Mouse (Mus musculus) kidney, postnatal 36 days (tissue): ENCODE data around the gene Adam23.
A peak's percentile ranks its signal among the peaks of the same experiment; 100 is the strongest.

Experiments
- DNase-seq, 2 experiments: peaks; one replicate each; pipeline ENCODE4 v3.0.0; 2021 to 2022; ENCODE audit warnings: mixed read lengths in 2 of 2

Adam23 gene

DNA sequence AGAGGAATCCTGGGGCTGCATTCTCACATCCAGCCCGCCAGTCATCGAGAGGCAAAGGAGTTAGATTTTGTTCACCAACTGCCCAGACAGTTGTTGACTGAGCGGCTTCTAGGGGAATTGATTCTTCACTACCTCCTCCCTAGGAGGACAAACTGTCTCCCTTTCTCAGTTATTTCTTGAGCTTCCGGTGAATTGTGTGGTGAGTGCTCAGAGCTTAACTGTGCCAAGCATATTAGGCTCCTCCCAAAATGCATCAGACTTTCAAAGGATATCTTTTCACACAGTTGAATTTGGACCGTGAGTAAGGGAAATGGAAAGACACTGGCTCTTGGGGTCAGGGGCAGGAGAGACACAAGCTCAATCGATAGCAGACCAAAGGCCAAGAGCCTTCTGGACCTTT is 39.0 kb downstream of the Adam23 start:
- DNase-seq = no peak

GRCm38 (mm10) chr1:63486646-63487045 is 41.0 kb downstream of the Adam23 start:
- no peak for DNase-seq

- DNase-seq = no peak
These were observed 45.3 kb downstream of the Adam23 start for GRCm38 (mm10) chr1:63491001-63491400.

DNA sequence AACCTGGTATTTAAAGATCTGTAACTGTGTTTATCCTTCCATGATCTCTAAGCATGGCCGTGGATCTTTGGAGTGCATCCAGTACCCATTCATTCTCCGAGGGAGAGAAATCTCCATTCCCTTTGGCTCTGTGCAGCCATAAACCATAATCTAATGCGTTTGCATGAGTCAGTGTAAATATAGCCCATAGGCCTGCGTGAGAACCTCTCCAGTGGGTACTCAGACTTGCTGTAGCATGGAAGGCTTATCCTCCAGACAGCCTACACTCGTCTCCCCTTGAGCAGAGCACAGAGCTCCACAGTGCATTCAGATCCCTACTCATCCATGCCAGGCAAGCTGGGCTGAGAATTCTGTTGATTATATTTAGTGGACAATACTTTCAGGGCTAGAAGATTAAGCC is 47.6 kb downstream of the Adam23 start:
- DNase-seq = no peak

GRCm38 (mm10) chr1:63507386-63507785 is 61.7 kb downstream of the Adam23 start:
- DNase-seq = no peak

DNA sequence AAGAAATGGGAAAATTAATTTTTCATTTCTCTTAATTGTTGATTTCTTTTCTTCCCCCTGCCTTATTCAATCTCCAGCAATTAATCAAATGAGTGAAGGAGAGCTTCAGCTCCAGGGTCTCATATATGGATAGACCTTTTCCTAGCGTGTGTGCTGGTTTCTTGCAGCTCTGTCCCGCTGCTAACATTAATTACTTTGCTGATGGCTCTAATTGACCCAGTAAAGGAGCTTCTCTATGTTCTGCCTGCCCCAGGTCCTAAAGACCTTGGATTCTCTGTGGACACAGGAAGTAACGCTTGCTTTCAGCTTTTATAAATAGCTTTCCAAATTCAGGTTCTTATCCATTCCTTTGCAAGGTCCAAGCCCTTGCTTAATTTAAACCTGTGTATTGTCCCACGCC is 63.1 kb downstream of the Adam23 start:
- DNase-seq = no peak

DNA sequence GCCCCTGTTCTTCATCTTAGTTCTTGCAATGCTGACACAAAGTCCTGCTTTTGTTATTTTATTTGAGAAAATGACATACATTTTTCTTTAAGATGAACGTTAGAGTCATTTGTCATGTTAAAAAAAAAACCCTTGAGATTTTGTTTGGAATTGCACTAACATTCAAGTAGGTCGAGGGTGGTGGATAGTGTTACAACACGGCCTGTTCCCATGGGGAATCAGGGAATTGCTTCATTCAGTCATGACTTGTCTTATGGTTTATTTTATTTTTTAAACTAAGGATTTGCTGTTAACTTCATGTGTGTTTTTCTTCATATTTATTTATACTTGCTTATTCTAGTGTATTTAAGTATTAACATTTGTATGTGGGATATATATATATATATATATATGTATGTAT is 65.7 kb downstream of the Adam23 start:
- DNase-seq = no peak

GRCm38 (mm10) chr1:63517800-63518199 is 72.1 kb downstream of the Adam23 start:
- no peak for DNase-seq

- no peak for DNase-seq
These were observed 73.1 kb downstream of the Adam23 start for GRCm38 (mm10) chr1:63518814-63519213.

DNA sequence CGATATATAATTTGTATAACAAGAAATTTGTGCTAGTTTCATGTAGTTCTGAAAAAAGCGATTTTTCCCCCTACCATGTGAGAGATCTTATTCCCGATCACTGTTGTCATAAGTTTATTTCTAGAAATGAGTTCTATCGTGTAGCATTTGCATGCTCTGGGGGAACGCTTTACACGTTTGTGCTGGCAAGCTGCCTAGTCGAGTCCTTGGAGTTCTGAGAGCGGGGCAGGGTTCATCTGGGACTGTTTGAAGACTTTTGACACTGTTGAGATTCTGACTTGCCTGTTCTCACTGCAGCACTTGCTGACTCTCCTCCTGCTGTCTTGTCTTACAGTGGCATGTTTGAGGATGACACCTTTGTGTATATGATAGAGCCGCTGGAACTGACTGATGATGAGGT is 84.2 kb downstream of the Adam23 start:
- peak in 1 of 2 experiments; percentile 3 for DNase-seq

DNA sequence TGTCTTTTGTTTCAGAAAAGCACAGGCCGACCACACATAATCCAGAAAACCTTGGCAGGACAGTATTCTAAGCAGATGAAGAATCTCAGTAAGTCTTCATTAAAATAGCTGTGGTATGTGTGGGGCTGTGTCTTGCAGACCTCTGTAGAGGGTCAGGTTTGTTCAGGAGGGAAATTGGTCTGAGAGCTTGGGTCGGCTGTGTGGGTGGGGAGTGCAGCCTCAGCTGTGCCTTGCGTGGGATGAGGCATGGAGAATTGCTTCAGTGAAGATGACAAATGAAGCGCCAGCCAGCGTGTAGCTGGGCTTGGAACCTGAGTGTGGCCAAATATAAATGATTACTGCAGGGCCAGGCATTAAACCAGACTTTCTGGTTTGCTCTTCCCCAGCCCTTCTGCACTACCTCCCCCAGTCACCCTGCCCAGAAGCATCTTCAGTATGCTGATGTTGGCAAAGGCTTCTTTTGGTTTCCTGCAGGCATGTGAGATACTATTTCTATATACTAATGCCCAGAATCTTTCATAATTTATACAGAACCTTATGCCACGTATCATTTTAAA is 88.7 kb downstream of the Adam23 start:
- DNase-seq = peak in 1 of 2 experiments; percentile 5

DNA sequence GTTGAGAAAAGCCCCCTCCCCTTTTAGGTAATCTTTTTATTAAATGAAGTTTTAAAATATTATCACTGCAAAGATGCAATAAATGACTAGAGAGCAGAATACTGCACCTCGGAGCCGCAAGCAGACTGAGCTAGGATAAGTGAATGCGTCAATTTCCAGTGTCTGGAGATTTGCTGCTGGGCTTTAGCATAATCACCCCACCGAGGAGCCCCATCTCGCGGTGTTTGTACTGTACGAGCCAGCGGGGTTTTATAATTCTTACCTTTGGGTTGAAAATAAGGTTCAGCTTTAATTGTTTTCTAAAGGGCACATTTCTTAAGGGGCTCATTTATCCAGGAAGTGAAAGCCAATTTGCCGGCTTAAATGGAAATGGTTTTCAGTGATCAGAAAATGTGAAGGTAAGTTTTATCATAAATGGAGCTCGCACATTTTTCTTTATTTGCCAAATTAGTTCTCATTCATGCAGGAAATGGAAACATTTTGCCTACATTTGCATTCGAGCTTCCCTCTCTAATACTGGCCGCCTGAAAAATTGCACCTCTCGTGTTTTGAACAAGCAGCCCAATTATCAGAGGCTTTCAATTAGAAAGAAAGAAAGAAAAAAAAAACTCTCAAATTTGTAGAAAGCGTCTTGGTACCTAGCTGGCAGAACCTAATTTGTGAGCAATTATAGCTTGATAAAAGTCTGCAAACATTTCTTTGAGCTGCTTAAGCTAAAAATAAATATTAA is 94.4 kb downstream of the Adam23 start:
- DNase-seq = no peak

- no peak for DNase-seq
These were observed 98.4 kb downstream of the Adam23 start for GRCm38 (mm10) chr1:63544122-63544521.

GRCm38 (mm10) chr1:63553039-63553438 is 107.3 kb downstream of the Adam23 start:
- no peak for DNase-seq

DNA sequence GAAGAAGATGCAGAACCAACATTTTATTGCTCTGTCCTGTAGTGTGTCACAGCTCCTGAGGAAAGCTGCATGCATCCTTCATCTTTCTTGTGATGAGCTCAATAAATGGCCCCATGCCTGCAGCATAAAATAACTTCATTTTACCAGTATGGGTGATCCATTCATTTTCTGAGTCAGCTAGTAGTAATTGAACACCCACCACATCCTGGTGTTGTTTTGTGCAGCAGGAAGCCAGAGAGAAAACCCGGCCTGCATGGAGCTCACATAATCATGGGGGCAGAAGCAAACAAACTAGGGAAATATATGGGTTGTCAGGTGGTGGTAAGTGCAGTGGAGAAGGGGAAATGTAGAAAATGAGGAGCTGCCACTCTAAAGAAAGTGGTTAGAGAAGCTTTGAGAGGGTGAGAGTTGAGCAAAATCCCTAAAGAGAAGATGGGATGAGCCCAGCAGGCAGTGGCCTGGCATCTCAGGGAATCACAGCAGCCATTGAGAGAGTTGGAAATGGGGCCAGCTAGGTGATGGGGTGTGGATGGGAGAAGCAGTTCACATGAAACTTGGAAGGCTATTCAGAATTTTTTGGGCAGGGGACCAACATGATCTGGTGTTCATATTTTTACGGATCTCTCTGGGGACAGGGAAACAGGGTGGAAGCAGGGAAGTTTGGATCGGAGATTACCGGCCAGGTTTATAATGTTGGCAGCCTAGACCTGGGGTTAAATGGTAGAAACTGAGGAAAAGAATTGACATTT is 116.3 kb downstream of the Adam23 start:
- DNase-seq = no peak

GRCm38 (mm10) chr1:63563928-63564327 is 118.2 kb downstream of the Adam23 start:
- no peak for DNase-seq

DNA sequence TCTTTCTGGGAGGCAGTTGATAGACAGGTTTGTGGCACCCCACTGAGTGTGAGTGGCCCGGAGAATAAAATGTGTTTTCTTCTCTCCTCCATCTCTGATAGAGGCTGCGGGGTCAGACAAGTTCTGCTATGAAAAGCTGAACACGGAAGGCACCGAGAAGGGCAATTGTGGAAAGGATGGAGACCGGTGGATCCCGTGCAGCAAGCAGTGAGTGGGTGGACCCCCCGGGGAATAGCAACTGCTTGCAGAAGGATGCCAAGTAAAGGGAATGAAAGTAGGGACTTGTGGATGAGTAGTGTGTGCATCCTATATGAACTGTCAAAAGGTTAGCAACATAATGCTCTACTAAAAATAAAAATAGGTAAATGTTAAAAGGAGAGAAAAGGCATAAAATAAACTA is 120.8 kb downstream of the Adam23 start:
- no peak for DNase-seq

- no peak for DNase-seq
These were observed 121.3 kb downstream of the Adam23 start for GRCm38 (mm10) chr1:63567031-63567430.

DNA sequence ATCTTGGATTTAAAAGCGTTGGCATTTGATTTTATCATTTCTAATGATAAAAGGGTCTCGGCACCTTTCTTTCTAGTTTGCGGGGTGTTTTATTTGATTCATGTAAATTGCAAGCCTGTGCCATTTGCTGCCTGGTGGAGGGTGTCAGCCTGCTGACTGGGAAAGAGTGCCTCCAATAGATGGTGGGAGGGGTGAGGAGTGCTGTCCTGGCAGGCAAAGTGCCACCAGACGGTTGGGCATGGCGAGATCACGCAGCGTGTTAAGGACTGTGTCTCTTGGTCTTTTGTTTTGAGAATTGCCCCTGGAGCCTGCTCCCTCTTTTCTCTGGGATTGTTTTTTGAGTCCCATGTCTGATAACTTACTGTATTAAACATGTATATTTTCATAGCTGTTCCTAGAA is 126.5 kb downstream of the Adam23 start:
- no peak for DNase-seq

DNA sequence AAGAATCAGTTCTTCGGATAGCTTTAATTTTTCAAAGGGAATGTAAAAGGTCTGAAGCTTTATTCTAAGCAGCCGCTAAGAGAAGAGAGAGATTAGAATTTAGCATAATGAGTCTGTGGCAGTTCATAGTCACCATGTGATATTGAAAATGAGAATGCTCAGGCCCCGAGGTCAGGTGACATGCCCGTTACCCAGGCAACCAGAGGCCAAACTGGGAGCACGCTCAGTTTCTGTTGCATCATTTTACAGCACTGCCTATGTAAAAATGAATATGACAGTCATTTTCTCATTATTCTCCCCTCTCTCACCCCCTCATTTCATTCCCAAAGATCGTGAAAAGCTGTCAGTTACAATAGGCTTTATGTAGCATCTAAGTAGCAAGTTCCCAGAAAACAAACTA is 127.7 kb downstream of the Adam23 start:
- DNase-seq = no peak

DNA sequence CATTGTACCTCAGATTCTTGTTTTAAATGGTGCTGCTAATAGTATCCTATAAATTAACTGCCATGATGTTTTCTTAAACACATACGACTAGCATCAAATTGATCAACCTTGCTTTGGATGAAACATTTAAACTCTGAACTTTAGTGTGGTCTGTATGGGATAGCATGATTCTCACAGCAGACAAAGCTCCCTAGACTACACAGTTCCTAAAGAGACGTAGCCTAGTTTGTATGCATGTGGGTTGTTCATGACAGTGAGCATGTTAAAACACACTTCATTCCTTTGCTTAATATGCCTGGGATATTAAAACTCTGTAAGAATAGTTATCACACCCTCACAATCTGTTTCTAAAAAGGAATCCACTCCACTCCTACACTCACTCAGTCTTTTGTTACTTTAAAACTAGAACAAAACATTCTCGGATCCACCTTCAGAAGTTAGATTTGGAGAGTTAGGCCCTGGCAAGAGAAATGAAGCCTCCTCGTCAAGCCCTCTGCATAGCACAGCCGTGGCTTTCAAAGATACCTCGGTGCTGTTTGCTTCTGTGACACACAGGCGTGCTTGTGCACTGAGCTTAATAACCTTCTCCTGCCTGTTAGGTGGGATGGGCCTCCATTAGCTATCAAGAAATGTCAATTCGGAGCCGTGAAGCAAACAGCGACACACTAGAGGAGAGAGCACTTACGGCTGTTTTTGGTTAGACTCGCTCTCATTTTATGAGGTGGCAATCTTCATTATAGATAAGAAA is 128.3 kb downstream of the Adam23 start:
- DNase-seq = no peak

- DNase-seq = no peak
These were observed 131.1 kb downstream of the Adam23 start for GRCm38 (mm10) chr1:63576803-63577202.

DNA sequence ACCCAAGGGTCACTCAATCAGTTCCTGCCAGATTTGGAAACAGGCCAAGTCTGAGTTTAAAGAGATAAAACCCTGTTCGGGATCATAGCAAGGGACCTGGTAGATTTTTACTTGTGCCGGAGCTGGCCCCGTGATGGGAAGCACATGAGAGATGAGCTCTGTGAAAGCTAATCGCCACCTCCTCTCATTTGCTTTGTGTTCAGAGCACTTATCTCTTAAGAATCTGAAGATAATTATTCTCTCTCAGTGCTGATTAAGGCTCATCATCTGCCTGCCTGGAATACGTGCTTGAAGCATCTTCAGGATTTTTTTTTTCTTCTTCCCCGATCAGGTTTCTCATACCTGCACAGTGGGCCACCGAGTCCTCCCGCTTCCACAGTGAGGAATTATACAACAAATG is 133.5 kb downstream of the Adam23 start:
- no peak for DNase-seq
